Mouse (Mus musculus): ENCODE measurements around the gene S1pr1.

The S1pr1 gene

DNA sequence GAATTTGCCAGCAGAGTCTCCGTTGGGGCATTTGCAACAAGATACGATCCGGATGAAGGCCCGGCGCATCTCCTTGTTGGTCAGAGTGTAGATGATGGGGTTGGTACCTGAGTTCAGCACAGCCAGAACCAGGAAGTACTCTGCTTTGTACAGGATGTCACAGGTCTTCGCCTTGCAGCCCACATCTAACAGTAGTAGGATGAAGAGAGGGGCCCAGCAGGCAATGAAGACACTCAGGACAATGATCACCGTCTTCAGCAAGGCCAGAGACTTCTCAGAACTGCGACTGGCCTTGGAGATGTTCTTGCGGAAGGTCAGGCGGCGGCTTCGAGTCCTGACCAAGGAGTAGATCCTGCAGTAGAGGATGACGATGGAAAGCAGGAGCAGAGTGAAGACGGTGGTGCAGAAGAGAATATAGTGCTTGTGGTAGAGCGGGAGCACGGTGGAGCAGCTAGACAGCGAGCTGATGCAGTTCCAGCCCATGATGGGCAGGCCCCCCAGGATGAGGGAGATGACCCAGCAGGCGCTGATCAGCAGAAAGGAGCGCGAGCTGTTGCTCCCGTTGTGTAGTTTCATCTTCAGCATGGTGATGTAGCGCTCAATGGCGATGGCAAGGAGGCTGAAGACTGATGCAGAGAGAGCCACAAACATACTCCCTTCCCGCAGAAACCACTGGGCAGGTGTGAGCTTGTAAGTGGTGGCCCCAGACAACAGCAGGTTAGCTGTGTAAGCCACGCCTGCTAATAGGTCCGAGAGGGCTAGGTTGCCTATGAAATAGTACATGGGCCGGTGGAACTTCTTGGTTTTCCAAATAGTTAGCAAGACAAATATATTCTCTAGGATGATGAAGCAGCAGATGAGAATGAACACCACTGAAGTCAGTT lies 2.7 kb downstream of the S1pr1 start:
- no peak for DNase-seq (ENCODE audit: low spot score in 2 of 2)

DNA sequence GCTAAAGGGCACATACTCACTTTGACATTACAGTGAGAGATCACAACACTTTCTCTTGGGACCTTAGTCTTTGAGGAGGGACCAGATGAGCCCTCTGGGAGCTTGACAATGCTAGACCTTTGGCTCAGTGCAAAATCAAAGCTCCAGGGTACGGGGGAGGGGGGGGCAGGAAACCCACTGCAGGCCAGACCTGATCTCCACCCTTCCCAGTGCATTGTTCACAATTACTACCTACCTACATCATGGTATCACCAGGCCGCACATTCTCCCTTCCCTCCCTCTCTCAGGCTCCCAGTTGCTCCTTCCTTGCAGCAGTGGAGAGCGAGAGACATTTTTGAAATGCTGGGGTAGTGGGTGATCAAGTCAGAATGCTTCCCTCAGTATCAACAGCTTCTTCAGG lies 3.5 kb downstream of the S1pr1 start:
- no peak for DNase-seq (ENCODE audit: low spot score in 2 of 2)

DNA sequence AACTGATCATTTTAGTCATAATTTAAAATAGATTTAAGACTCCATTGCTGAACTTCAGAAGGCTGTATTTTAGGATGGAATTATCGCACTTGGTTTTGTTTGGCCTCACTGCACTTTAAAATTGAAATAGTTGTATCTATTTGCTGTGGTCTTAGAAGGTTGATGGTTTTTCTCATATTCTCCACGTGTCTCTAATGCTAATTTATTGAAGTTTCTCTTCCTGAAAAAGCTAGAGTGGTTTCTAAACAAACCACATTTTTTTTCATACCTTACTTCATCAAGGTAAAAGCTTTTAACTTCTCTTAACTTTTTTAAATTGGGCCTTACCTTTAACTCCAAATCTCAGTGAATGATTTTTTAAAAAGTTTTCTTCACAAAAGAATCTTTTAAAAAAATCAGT lies 4.8 kb downstream of the S1pr1 start:
- no peak for DNase-seq (ENCODE audit: low spot score in 2 of 2)

DNA sequence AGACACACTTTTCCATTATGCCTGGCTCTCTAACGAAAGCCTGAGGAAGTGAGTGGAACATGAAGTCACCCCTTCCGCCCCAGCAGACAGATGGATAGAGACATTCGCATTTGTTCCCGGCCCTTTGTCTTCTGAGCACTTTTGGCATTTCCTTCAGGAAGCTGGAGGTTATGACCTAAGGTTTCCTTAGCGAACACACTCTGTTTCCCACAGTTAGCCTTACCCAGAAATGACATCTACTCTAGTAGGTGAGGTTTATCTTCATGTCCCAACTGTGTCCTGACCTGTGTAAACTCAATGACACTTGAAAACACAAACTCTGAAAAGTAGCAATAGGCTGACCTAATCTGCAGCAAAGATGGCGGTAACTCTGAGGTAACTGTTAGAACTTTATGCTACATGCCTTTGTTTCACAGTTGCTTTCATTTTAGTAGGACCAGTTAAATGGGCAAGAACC lies 5.7 kb downstream of the S1pr1 start:
- no peak for DNase-seq (ENCODE audit: low spot score in 2 of 2)

DNA sequence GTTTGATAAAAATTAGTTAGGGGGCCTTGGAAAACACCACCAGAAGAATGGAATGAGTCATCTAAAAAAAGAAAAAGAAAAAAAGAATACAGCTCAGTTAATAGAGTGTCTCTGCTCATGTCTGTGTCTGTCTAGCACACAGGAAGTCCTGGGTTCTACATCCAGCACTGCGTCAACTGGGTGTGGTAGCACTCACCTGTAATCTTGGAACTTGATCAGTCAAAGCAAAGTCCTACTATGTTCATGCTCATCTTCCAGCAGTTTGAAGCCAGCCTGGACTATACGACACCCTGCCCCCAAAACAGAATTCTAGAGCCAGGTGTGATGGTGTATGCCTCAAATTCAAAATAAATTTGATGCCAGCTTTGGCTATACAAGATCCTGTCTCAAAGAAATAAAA lies 8.1 kb downstream of the S1pr1 start:
- DNase-seq (ENCODE audit: low spot score in 2 of 2): no peak

DNA sequence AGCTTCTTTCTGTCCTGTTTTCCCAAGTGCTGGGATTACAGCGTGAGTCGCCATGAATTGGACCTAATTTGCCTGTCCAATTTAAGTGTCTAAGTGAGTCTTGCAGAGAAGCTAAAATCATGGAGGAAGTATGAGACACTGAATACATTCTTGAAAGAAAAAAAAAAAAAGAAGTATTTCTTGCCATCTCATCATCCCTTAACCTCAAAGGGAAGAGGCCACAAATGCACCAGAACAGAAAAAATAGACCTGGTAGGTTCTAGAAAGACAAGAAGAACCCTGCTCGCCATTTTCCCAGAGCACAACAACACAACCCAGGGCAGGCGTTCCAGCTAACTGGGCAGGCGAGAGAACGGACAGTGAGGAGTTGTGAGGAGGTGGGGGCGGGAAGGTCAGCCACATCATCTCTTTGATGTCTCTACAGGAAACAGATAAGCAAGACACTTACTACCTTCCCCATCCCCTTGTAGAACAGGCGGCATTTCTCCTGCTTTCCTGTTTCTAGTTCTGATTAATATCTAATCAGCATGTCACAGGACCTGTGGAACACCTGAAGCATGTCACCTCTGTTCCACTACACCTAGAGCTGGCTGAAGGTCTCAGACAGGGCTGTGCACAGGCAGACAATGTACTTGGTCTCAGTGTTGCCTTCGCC lies 10.5 kb downstream of the S1pr1 start:
- no peak for DNase-seq (ENCODE audit: low spot score in 2 of 2)

DNA sequence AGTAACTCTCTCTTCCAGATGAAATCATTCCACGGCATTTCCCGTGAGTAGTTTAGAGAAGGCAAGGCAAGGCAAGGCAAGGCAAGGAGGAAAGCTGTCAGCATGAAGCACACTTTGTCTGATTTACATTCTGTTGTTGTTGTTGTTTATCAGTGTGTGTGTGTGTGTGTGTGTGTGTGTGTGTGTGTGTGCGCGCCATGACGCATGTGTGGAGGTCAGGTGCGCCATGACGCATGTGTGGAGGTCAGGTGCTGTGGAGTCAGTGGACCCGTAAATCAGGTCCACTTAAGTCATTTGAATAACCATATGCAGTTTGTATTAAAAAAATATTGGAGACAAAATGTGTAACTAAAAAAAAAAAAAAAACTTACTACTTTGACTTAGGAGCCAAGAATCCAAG lies 11.2 kb downstream of the S1pr1 start:
- DNase-seq (ENCODE audit: low spot score in 2 of 2): no peak

DNA sequence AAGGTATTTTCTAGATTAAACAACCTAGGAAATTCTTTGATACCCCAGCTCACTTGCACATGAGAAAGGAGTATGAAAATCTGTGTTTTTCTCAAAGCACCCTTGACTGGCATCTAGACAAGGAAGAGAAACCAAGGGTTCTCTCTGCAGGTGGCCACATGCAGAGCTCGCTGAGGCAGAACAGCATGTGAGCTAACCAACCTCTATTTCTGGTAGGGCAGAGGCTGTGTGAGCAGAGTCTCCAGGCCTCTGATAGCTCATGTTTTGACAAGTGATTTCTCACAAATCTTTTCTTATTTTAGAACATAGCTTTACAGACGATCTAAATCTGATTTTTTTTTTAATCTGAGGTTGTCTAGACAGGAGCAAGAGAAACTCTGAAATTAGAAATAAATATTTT lies 12.8 kb downstream of the S1pr1 start:
- no peak for DNase-seq (ENCODE audit: low spot score in 2 of 2)

DNA sequence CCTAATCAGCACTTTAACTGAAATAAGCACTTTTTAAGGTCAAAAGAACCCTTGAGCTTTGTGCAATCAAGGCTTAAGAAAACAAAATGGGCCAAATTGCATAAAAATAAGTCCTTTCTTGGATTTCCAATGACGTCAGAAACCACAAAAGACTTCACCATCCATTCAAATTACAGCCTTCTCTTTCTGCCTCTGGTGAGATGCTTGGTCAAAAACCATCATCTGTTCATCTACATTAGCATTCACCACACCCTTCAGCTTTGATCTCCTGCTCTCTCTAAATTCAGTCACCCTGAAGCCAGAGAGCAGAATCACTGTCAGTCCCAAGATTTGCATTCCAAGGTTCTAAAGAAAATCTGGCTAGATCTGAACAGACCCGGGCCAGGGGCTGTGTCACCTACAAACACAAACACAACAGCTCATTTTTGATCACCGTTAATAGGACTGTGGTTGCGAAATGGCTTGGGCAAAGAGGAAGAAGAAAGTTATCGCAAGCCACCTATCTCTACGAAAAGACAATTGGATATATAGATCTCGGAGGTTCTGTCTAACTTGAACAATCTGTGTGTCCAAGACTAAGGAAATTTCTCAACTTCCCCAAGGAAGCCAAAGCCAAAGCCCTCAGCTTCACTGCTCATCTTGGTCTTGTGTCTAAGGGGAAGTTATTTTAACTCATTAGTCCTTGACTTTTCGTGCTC lies 19.5 kb downstream of the S1pr1 start:
- no peak for DNase-seq (ENCODE audit: low spot score in 2 of 2)

DNA sequence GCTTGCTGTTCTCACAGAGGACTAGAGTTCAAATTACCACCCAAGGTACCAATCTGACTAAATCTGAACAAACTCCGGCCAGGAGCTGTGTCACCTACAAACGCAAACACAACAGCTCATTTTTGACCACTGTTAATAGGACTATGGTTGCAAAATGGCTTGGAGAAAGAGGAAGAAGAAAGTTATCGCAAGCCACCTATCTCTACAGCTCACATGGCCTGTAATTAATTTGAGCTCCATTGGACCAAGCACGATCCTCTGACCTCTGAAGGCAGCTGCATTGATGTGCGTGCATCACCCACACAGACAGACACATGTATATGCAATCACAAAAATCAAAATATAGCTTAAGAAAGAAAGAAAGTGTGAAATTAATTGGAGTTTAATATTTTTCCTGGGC lies 20.7 kb downstream of the S1pr1 start:
- no peak for DNase-seq (ENCODE audit: low spot score in 2 of 2)

DNA sequence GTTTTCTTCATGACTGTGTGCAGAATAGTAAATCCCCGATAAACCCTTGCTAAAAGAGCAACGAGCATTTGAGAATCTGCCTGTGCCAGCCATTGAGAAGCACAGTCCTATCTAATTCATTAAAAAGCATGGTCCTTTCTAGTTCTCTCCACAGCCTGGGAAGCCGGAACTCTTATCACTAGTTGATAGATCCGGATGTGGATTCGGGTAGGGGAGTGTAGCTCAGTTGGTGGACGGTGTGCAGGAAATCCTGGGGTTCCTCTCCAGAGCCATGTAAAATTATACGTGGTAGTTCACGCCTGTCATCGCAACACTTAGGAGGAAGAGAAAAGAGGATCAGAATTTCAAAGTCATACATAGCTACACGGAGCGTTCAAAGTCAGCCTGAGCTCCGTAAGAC lies 21.5 kb downstream of the S1pr1 start:
- no peak for DNase-seq (ENCODE audit: low spot score in 2 of 2)

DNA sequence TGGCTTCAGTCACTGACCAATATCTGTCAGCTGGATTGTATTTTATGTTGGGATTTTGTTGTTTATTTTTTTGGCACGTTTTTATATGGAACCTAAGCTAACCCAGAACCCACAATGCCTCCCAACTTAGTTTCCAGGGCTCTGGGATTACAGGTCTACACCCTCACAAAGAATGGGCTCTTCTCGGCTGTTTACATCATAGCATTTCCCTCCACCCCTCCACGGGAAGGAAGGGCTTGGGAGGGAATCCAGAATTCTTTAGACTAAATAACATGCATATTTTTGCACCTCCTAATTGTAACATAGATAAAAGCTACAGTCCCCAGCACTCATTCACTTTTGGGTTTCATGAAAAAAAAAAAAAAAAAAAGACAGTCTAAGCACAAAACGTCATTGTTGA lies 22.0 kb downstream of the S1pr1 start:
- no peak for DNase-seq (ENCODE audit: low spot score in 2 of 2)

DNA sequence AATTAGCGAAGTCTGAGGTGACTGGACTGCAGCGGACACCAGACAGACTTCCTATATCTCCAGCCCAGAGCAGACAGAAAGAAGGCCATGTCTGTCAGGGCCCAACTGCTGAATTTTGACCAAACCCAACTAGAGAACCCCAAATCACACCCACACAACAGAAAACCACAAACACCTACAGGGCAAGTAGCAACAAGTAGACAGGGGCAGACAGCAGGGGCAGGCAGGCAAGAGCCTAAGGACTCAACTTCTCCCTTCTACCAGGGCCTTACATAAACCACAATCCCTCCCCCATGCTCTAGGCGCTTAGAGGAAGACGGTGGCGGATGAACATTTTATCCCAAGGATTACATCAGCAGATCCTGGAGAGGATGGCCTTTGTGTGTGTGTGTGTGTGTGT lies 22.5 kb downstream of the S1pr1 start:
- no peak for DNase-seq (ENCODE audit: low spot score in 2 of 2)

DNA sequence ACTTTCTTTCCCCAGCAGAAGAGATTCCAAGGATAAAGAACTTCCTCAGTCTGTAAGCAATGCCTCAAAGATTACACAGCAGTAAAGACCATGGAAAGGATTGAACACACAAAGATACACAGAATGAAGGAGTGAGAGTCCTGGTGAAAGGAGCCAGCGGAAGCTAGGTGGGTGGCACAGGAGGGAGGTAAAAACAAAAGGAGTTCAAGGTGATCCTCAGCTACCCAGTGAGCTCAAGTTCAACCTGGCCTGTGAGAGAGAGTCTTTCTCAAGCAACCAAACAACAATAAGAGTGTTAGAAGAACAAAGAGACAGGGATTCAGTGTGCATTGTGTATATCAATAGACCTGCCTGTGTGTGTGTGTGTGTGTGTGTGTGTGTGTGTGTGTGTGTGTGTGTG lies 25.0 kb downstream of the S1pr1 start:
- DNase-seq (ENCODE audit: low spot score in 2 of 2): no peak

DNA sequence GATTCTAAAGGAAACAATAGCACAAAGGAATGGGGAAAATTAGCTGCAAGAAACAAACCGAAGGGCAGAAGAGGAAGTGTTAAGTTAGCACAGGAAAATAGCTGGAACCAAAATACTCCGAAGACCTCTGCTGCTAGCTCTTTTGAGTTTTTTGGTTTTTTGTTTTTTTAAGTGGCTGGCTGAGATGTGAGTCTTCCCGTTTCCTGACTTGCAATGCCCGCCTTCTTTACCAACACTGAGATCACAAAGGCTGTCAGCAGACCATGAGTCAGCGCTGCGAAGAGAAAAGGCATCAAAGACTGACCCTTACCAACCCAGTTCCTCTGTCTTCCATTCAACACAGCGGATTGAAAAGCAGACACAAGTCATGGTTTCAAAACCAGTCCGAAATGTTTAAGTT lies 25.5 kb downstream of the S1pr1 start:
- DNase-seq (ENCODE audit: low spot score in 2 of 2): no peak

DNA sequence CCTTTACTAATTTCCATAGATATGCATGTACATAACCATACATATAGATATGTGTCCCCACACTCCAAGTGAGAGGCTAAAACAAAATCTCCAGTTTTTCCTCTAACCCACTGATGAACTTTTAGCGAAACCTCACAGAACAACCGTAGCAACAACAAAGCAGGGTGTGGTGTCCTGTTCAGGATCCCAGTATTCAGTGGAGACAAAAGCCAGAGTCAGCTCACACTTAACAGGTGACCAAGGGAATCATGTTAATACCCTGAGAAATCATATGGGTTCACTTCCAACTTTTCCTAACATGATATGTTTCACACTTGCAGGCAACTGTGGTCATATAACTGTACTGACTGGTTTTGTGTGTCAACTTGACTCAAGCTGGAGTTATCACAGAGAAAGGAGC lies 27.1 kb downstream of the S1pr1 start:
- no peak for DNase-seq (ENCODE audit: low spot score in 2 of 2)

DNA sequence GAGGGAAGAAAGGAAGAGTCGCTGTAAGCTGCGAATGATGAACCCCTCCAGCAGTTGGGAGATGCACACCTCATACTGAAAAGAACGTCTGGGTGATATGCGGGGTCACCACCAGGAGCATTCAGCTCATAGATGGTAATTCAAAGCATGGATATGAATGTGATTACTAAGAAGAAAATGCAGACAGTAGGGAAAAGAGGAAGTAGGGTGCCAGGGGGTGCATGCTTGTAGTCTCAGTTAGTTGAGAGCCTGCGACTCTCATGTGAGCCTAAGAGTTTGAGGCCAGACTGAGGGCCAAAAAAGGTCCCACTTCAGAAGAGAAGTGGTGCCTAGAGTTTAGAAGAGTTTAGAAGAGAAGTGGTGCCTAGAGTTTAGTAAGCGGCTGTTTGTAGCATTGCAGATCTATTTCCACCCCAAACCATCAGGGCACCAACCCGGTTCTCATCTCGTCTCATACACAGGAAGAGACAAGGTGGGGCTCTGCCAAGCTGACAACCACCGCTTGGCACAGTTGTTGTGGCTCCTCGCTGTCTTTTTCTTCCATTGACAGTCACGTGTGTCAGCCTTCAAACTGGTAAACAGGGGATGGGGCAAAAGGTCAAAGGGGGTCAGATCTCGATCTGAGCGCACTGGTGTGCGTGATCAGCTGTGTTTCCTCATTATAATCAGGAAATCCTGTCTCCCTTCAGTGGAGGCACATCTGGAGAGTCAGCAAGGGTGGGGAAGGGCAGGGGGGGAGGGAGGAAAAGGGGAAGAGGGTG lies 32.4 kb downstream of the S1pr1 start:
- no peak for DNase-seq (ENCODE audit: low spot score in 2 of 2)

DNA sequence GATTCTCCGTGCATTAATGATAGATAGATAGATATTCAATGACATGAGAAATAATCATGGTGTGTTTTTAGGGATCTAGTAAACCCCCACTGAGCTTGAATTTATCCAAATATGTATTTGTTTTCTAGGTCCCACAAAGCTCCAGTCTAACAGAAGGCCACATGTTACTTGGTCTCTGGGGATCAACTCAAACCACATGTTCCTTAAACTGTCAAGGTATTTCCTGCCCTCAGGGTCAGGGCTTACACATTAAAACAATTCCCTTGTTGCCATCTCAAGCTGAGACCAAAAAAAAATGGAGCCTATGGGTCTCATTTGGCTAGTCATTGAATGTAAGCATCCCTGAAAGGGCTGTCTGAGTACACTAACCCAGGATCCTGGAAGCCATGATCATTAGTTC lies 33.7 kb downstream of the S1pr1 start:
- DNase-seq (ENCODE audit: low spot score in 2 of 2): no peak

DNA sequence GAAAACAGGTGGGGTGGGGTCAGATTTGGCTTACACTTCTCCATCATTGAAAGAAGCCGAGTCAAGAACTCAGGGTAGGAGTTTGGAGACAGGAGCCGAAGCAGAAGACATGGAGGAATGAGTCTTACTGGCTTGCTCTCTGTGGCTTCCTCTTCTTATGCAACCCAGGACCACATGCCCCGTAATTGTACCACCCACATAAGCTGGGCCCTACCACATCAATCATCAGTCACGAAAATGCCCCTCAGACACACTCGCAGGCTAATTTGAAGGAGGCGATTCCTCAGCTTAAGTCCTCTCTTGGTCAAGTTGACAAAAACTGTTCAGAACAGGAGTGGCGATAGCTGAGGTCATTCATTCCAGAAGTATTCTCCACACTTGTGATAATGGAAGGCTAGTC lies 35.9 kb downstream of the S1pr1 start:
- DNase-seq (ENCODE audit: low spot score in 2 of 2): no peak

DNA sequence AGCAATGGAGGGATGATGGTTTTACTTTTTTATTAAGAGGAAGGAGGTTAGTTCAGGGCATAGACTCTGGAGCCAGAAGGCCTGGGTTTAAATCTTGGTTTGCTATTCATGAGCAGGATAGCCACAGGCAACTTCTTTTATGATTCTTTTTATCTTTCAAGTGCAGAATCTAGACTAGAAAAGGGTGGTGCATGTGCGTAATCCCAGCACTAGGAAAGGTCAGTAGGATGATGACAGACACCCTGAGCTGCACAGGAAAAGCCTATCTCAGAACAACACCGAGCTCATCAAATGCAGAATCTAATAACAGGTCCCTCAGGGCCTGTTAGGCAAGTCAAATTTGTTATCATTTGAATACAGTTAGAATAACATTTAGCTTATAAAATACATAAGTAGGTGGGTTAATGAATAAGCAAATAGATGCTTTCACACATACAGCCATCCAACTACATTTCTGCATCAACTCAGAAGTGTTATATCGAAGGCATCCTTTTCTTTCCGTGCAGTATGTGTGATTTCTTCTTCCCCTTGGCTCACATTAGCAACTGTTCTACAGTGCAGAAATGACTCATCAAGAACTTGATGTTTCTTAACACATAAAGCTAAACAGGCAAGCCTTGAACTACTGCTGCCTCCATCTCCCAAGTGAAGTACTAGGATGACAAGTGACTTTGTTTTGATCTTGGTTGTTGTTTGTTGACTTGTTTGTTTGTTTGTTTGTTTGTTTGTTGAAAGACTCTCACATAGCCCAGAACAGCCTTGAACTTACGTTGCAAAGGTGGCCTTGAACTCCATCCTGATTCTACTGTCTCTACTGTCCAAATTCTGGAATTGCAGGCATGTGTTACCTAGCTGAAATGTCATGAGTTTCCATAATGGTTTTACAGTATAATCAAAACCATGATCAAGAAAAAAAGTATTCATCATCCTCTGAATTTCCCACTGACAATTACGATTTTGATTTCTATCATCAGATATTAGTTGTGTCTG lies 39.0 kb downstream of the S1pr1 start:
- no peak for DNase-seq (ENCODE audit: low spot score in 2 of 2)

DNA sequence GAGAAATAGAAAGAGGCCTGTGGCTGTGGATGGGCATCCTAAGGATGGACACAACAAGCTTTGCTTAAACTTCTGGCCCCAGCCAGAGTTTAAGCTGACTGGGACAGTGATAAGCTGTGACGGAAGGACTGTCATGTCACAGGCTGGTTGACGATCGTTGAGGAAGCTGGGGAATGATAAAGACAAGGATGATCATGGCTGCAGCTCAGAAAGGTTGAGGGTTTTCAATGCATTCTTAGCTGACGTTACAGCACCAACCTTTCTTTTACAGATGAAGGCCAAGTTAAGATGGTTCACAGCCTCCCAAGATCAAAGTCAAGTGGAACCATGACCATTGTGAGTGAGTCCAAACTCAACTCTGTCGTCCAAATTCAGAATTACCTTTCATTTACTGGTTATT lies 40.2 kb downstream of the S1pr1 start:
- no peak for DNase-seq (ENCODE audit: low spot score in 2 of 2)

Measured in right cerebral cortex, postnatal 36 days (tissue).